Mouse (Mus musculus): Measurements from ENCODE around the gene Cfap206. TPM values are rescaled to one million over a fixed set of nuclear protein-coding genes. Genes with fewer than 3 reads are reported as not detected.
A peak's percentile ranks its signal among the peaks of the same experiment; 100 is the strongest.
"Not testable (repeated sequence)": the region's sequence is repeated elsewhere in the genome, so short reads cannot be mapped to it uniquely, and the experiment has no call there.

Gene Cfap206
- polyA plus RNA-seq (2014; fragmentation: Nextera tagmentation; extraction: Ambion mirVana), result 2.0 and 2.3 TPM in 2 replicates

- under 1% methylated on average over 38 of the region's 38 CpGs for WGBS
- H3K36me3 ChIP-seq (ENCODE audit: control insufficient read depth, insufficient read depth, low read length), result no peaks in the 10 kb centered on the region
- peak within 1 kb of the TSS; percentile 94 for H3K4me2 ChIP-seq (ENCODE audit: low read depth, low read length)
- peak; percentile 96 for ATAC-seq (ENCODE audit: low read depth)
- H3K9me3 ChIP-seq (ENCODE audit: control insufficient read depth, low read length), result no peaks in the 10 kb centered on the region
- H3K27me3 ChIP-seq (ENCODE audit: control insufficient read depth, insufficient read depth, low read length), result no peaks in the 10 kb centered on the region
- peak within 1 kb of the TSS; percentile 25; the same call in 1 of the 2 replicates for H3K9ac ChIP-seq (replicated peaks; ENCODE audit: low read depth, low read length)
- peak within 1 kb of the TSS; percentile 45 for H3K4me3 ChIP-seq (ENCODE audit: low read depth, low read length)
- no peak within 1 kb of the TSS for H3K27ac ChIP-seq (ENCODE audit: low read depth, low read length)
- no peaks in the 10 kb centered on the region for H3K4me1 ChIP-seq (ENCODE audit: control insufficient read depth, insufficient read depth, low read length)
Measured at GRCm38 (mm10) chr4:34729851-34730341, at the start of gene Cfap206. Gene Cfap206, minus strand, starts transcription at chr4:34730206.

- H3K4me2 ChIP-seq (ENCODE audit: low read depth, low read length), result peak within 1 kb of the TSS; percentile 74
- peak within 1 kb of the TSS; percentile 59 for H3K4me3 ChIP-seq (ENCODE audit: low read depth, low read length)
- H3K27me3 ChIP-seq (ENCODE audit: control insufficient read depth, insufficient read depth, low read length), result no peaks in the 10 kb centered on the region
- peak within 1 kb of the TSS; percentile 67 for H3K9ac ChIP-seq (replicated peaks; ENCODE audit: low read depth, low read length)
- 6% methylated on average over 40 of the region's 40 CpGs for WGBS
- no peaks in the 10 kb centered on the region for H3K36me3 ChIP-seq (ENCODE audit: control insufficient read depth, insufficient read depth, low read length)
- ATAC-seq (ENCODE audit: low read depth), result peak; percentile 96
- no peaks in the 10 kb centered on the region for H3K9me3 ChIP-seq (ENCODE audit: control insufficient read depth, low read length)
- 0 out of 2 replicates have a peak, but pooled peaks cover 3% of the 10 kb centered on the region for H3K4me1 ChIP-seq (ENCODE audit: control insufficient read depth, insufficient read depth, low read length)
- H3K27ac ChIP-seq (ENCODE audit: low read depth, low read length), result peak within 1 kb of the TSS; percentile 78
Measured at GRCm38 (mm10) chr4:34777677-34778527, 47.9 kb upstream of the Cfap206 start, which contains the start of gene Smim8. Gene Smim8, minus strand, starts transcription at chr4:34778423.

DNA sequence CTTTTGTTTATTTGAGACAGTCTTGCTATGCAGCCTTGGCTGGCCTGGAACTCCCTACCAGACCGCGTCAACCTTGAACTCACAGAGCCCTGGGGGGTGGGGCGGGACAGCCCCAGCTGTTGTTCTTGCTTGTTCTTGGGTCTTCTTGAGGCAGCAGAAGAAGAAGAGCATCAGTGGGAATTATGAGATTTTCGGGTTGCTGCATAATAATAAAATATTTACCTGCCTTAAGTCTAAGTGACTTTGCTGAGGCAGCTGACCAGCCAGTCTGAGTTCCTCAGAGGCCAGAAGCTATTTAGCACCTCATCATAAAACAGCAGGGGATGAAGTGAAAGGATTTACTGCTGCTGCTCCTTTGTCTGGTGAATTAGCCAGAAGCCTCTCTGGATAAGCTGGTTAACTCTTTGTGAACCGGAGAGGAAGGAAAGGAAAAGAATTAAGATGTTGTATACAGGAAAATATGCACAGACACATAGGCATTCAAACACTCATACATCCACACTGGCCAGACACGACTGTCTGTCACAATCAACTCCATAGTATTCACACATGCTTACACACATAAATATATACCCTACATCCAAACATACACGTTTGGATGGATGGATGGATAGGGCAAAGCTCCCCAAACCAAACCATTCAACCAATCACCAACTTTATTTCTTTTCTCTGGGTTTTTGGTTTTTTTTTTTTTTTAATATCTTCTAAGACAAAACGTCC is 41.8 kb upstream of the Cfap206 start:
- Histone ChIP-seq H3K27me3 (ENCODE audit: control insufficient read depth, insufficient read depth, low read length) (no peaks in the 10 kb centered on the region), H3K9me3 (ENCODE audit: control insufficient read depth, low read length) (no peaks in the 10 kb centered on the region), H3K4me2 (ENCODE audit: low read depth, low read length) (no peak overlapping the region), H3K36me3 (ENCODE audit: control insufficient read depth, insufficient read depth, low read length) (no peaks in the 10 kb centered on the region), H3K4me3 (ENCODE audit: low read depth, low read length) (no peak overlapping the region), H3K4me1 (ENCODE audit: control insufficient read depth, insufficient read depth, low read length) (0 out of 2 replicates have a peak, but pooled peaks cover 1% of the 10 kb centered on the region), H3K9ac (replicated peaks; ENCODE audit: low read depth, low read length) (no peak overlapping the region), H3K27ac (ENCODE audit: low read depth, low read length) (no peak overlapping the region)
- WGBS, result 2% methylated on average over 8 of the region's 8 CpGs
- peak; percentile 76 for ATAC-seq (ENCODE audit: low read depth)

GRCm38 (mm10) chr4:34756163-34756562 is 26.2 kb upstream of the Cfap206 start, which contains the start of gene Gm136:
Gene Gm136, minus strand, starts transcription at chr4:34756263.
- Histone ChIP-seq H3K9ac (replicated peaks; ENCODE audit: low read depth, low read length) (no peak within 1 kb of the TSS), H3K4me2 (ENCODE audit: low read depth, low read length) (no peak within 1 kb of the TSS), H3K36me3 (ENCODE audit: control insufficient read depth, insufficient read depth, low read length) (no peaks in the 10 kb centered on the region), H3K9me3 (ENCODE audit: control insufficient read depth, low read length) (no peaks in the 10 kb centered on the region), H3K4me1 (ENCODE audit: control insufficient read depth, insufficient read depth, low read length) (no peaks in the 10 kb centered on the region), H3K4me3 (ENCODE audit: low read depth, low read length) (no peak within 1 kb of the TSS), H3K27me3 (ENCODE audit: control insufficient read depth, insufficient read depth, low read length) (no peaks in the 10 kb centered on the region), H3K27ac (ENCODE audit: low read depth, low read length) (no peak within 1 kb of the TSS)
- ATAC-seq (ENCODE audit: low read depth), result no peak
- WGBS, result 97% methylated on average over 1 of the region's 1 CpGs

DNA sequence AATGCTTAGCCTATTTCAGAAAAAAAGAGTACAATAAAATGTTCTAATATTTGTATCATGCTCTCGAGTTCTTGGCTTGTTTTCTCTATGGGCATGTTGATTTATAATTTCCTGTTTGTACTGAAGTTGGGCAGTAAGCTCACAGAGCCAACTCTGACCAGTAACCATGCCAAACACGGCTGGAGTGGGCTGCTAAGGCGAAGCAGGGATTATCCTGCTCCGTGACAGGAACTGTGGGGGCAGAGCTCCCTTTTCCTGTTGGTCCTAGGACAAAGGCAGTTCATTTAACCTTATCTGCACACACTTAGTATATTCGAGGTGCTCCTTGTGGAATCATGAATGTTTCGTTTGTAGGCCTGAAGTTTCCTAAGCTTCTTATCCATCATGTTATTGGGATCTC is 19.2 kb upstream of the Cfap206 start:
- Histone ChIP-seq H3K4me3 (ENCODE audit: low read depth, low read length) (no peak overlapping the region), H3K4me1 (ENCODE audit: control insufficient read depth, insufficient read depth, low read length) (no peaks in the 10 kb centered on the region), H3K36me3 (ENCODE audit: control insufficient read depth, insufficient read depth, low read length) (no peaks in the 10 kb centered on the region), H3K4me2 (ENCODE audit: low read depth, low read length) (no peak overlapping the region), H3K9ac (replicated peaks; ENCODE audit: low read depth, low read length) (no peak overlapping the region), H3K27ac (ENCODE audit: low read depth, low read length) (no peak overlapping the region), H3K27me3 (ENCODE audit: control insufficient read depth, insufficient read depth, low read length) (no peaks in the 10 kb centered on the region), H3K9me3 (ENCODE audit: control insufficient read depth, low read length) (no peaks in the 10 kb centered on the region)
- 62% methylated on average over 6 of the region's 6 CpGs for WGBS
- ATAC-seq (ENCODE audit: low read depth), result no peak

- Histone ChIP-seq H3K4me2 (ENCODE audit: low read depth, low read length) (no peak overlapping the region), H3K9ac (replicated peaks; ENCODE audit: low read depth, low read length) (no peak overlapping the region), H3K27ac (ENCODE audit: low read depth, low read length) (no peak overlapping the region), H3K4me3 (ENCODE audit: low read depth, low read length) (no peak overlapping the region), H3K4me1 (ENCODE audit: control insufficient read depth, insufficient read depth, low read length) (no peaks in the 10 kb centered on the region), H3K36me3 (ENCODE audit: control insufficient read depth, insufficient read depth, low read length) (no peaks in the 10 kb centered on the region), H3K27me3 (ENCODE audit: control insufficient read depth, insufficient read depth, low read length) (no peaks in the 10 kb centered on the region), H3K9me3 (ENCODE audit: control insufficient read depth, low read length) (no peaks in the 10 kb centered on the region)
- WGBS, result 81% methylated on average over 3 of the region's 3 CpGs
- no peak for ATAC-seq (ENCODE audit: low read depth)
Measured at GRCm38 (mm10) chr4:34734461-34734860, 4.5 kb upstream of the Cfap206 start.

- H3K4me1 ChIP-seq (ENCODE audit: control insufficient read depth, insufficient read depth, low read length); H3K27me3 ChIP-seq (ENCODE audit: control insufficient read depth, insufficient read depth, low read length); H3K4me2 ChIP-seq (ENCODE audit: low read depth, low read length); H3K36me3 ChIP-seq (ENCODE audit: control insufficient read depth, insufficient read depth, low read length); H3K9ac ChIP-seq (replicated peaks; ENCODE audit: low read depth, low read length); H3K9me3 ChIP-seq (ENCODE audit: control insufficient read depth, low read length); ATAC-seq (ENCODE audit: low read depth); H3K4me3 ChIP-seq (ENCODE audit: low read depth, low read length); H3K27ac ChIP-seq (ENCODE audit: low read depth, low read length): not testable (repeated sequence)
- 53% methylated on average over 2 of the region's 2 CpGs for WGBS
Measured at GRCm38 (mm10) chr4:34733415-34733814, 3.4 kb upstream of the Cfap206 start.

GRCm38 (mm10) chr4:34725710-34726109 is 4.3 kb downstream of the Cfap206 start:
- H3K36me3 ChIP-seq (ENCODE audit: control insufficient read depth, insufficient read depth, low read length); H3K9ac ChIP-seq (replicated peaks; ENCODE audit: low read depth, low read length); H3K4me3 ChIP-seq (ENCODE audit: low read depth, low read length); ATAC-seq (ENCODE audit: low read depth); H3K4me1 ChIP-seq (ENCODE audit: control insufficient read depth, insufficient read depth, low read length); H3K9me3 ChIP-seq (ENCODE audit: control insufficient read depth, low read length); H3K4me2 ChIP-seq (ENCODE audit: low read depth, low read length); H3K27me3 ChIP-seq (ENCODE audit: control insufficient read depth, insufficient read depth, low read length); H3K27ac ChIP-seq (ENCODE audit: low read depth, low read length): not testable (repeated sequence)
- WGBS, result 94% methylated on average over 3 of the region's 3 CpGs

DNA sequence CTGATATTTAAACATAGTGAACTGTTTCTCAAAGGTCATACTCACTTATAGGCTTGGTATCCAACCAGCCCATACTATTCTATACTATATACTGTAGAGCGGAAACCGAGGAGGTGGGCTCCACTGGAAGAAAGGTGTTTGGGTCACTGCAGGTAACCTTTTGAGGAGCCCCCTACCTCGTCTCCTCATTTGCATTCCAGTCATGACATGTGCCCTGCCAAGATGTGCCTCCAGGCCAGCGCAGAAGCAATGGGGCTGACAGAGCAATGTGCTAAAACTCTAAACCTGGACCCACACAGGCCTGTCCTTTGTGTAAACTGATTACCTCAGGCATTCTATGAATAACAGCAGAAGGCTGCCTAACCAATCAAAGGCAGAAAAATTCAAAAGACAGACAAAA is 5.7 kb downstream of the Cfap206 start:
- H3K27ac ChIP-seq (ENCODE audit: low read depth, low read length), result no peak overlapping the region
- no peaks in the 10 kb centered on the region for H3K9me3 ChIP-seq (ENCODE audit: control insufficient read depth, low read length)
- no peak overlapping the region for H3K9ac ChIP-seq (replicated peaks; ENCODE audit: low read depth, low read length)
- WGBS, result 57% methylated on average over 4 of the region's 4 CpGs
- H3K36me3 ChIP-seq (ENCODE audit: control insufficient read depth, insufficient read depth, low read length), result no peaks in the 10 kb centered on the region
- no peak for ATAC-seq (ENCODE audit: low read depth)
- H3K4me3 ChIP-seq (ENCODE audit: low read depth, low read length), result no peak overlapping the region
- no peaks in the 10 kb centered on the region for H3K27me3 ChIP-seq (ENCODE audit: control insufficient read depth, insufficient read depth, low read length)
- no peak overlapping the region for H3K4me2 ChIP-seq (ENCODE audit: low read depth, low read length)
- H3K4me1 ChIP-seq (ENCODE audit: control insufficient read depth, insufficient read depth, low read length), result no peaks in the 10 kb centered on the region

All from neural tube, embryonic 14.5 days (tissue).